Mouse (Mus musculus) thymus, adult 2 months (tissue): Measurements from ENCODE around the gene Col9a3. TPM values are rescaled to one million over a fixed set of nuclear protein-coding genes. Genes with fewer than 3 reads are reported as not detected.
A peak's percentile ranks its signal among the peaks of the same experiment; 100 is the strongest.

Experiments
- DNase-seq: peaks from one replicate; pipeline ENCODE4 v3.0.0; 2021
- H3K27ac ChIP-seq: fragments of 200-500 bp; 2 replicates; pipeline ENCODE4 v1.5.1; 2012; ENCODE audit warnings: low read length, control low read depth; ENCODE audit not compliant: control insufficient read depth, insufficient read depth
- H3K27me3 ChIP-seq: fragments of 200-500 bp; 2 replicates; pipeline ENCODE4 v1.6.1; 2012; ENCODE audit warnings: mild to moderate bottlenecking, low read length, moderate library complexity, mixed read lengths; ENCODE audit not compliant: control insufficient read depth, insufficient read depth
- H3K36me3 ChIP-seq: fragments of 200-500 bp; 2 replicates; pipeline ENCODE4 v1.6.1; 2012; ENCODE audit warnings: mild to moderate bottlenecking, low read length, moderate library complexity; ENCODE audit not compliant: control insufficient read depth, insufficient read depth
- H3K4me1 ChIP-seq: fragments of 200-500 bp; replicated peaks from 2 replicates; pipeline ENCODE4 v1.6.1; 2012; ENCODE audit warnings: low read length; ENCODE audit not compliant: control insufficient read depth, insufficient read depth
- H3K4me3 ChIP-seq: fragments of 200-500 bp; 2 replicates; pipeline ENCODE4 v1.5.1; 2012; ENCODE audit warnings: mild to moderate bottlenecking, low read length, control low read depth, moderate library complexity; ENCODE audit not compliant: control insufficient read depth, insufficient read depth
- CTCF ChIP-seq: fragments of 200-500 bp; IDR thresholded peaks from 2 replicates; pipeline ENCODE4 v1.5.1; 2012; ENCODE audit warnings: mild to moderate bottlenecking, control low read depth, low read length, moderate library complexity, borderline replicate concordance; ENCODE audit not compliant: control insufficient read depth, poor library complexity, insufficient read depth; ENCODE audit errors: extremely low read depth
- POLR2A ChIP-seq: fragments of 200-500 bp; IDR thresholded peaks from 2 replicates; pipeline ENCODE4 v1.6.1; 2012; ENCODE audit warnings: mild to moderate bottlenecking, low read length, control low read depth, moderate library complexity; ENCODE audit not compliant: control insufficient read depth, poor library complexity, insufficient read depth; ENCODE audit errors: extremely low read depth
- WGBS: fragments of 180-500 bp; shearing (Covaris S2); methylation state at CpG from one replicate; pipeline ENCODE4 v1.1.7; 2018; 5-methylcytosine and 5-hydroxymethylcytosine counted together
- polyA plus RNA-seq: library from polyadenylated mRNA; depleted of rRNA; stranded (reverse); fragments of >200 nt; gene quantifications from 2 replicates; pipeline ENCODE4 v1.2.3, GENCODE M21; 2012; rRNA removed

Col9a3 gene
- 4.4 and 4.8 TPM in 2 replicates for polyA plus RNA-seq

- Histone ChIP-seq H3K36me3 (peaks cover 30% of the 10 kb centered on the region), H3K4me3 (no peak within 1 kb of the TSS), H3K4me1 (no peaks in the 10 kb centered on the region), H3K27me3 (no peaks in the 10 kb centered on the region), H3K27ac (no peak within 1 kb of the TSS)
- WGBS, result 74% methylated on average over 4 of the region's 4 CpGs
- no peak for TF ChIP-seq CTCF
- no peak for DNase-seq
Measured at GRCm38 (mm10) chr2:180597490-180597889, at the start of gene Col9a3. TSS of gene Col9a3 (plus strand) at chr2:180597790.

GRCm38 (mm10) chr2:180552340-180552739, 45.2 kb upstream of the Col9a3 start:
- 97% methylated on average over 3 of the region's 3 CpGs for WGBS
- Histone ChIP-seq H3K27ac (no peak overlapping the region), H3K27me3 (no peaks in the 10 kb centered on the region), H3K4me3 (no peak overlapping the region), H3K4me1 (peaks cover 4% of the 10 kb centered on the region; the same call in 1 of the 2 replicates), H3K36me3 (no peaks in the 10 kb centered on the region)
- TF ChIP-seq POLR2A (no peak), CTCF (no peak)
- no peak for DNase-seq

GRCm38 (mm10) chr2:180555219-180555618, 42.4 kb upstream of the Col9a3 start:
- no peaks in the 10 kb centered on the region for H3K36me3 ChIP-seq
- H3K4me3 ChIP-seq, result no peak overlapping the region
- DNase-seq, result no peak
- WGBS, result 66% methylated on average over 3 of the region's 3 CpGs
- no peak overlapping the region for H3K27ac ChIP-seq
- TF ChIP-seq POLR2A (no peak), CTCF (no peak)
- H3K4me1 ChIP-seq, result peaks cover 4% of the 10 kb centered on the region; the same call in 1 of the 2 replicates
- H3K27me3 ChIP-seq, result no peaks in the 10 kb centered on the region

DNA sequence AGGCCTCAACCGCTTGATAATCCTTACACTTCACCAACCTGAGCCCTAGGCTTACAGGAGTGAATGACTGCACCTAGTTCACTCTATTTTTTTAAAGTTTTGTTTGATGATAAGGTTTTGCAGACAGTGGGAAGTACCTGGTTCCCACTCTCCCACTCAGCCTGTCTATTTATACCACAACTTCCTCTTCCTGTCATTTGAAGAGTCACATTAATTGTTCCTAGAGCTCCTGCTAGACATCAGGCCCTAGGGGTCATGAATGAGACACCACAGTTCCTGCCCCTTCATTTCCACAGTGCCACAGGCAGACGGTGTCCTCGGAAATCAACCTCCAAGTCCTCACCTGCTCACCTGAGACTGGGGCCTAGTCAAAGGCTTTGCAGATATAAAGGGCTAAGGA, 41.1 kb upstream of the Col9a3 start:
- no peak for DNase-seq
- WGBS, result 15% methylated on average over 3 of the region's 3 CpGs
- Histone ChIP-seq H3K27me3 (no peaks in the 10 kb centered on the region), H3K4me1 (peaks cover 4% of the 10 kb centered on the region; the same call in 1 of the 2 replicates), H3K27ac (no peak overlapping the region), H3K4me3 (no peak overlapping the region), H3K36me3 (no peaks in the 10 kb centered on the region)
- TF ChIP-seq POLR2A, result no peak
- TF ChIP-seq CTCF, result no peak

DNA sequence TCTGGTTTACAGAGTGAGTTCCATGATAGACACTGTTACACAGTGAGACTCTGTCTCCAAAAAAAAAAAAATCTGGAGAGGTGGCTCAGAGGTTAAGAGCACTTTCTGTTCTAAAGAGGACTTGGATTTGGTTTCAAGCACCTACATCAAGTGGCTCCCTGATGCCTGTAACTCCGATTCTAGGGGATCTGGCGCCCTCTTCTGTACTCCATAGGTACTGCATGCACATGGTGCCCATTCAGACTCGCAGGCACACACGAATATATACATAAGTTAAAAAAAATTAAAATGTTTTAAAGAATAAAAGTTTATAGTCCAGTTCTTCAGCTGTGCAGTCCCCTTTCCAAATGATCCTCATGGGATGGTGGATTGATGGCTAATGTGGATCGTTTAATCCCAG, 37.3 kb upstream of the Col9a3 start:
- Histone ChIP-seq H3K4me1 (peaks cover 4% of the 10 kb centered on the region; the same call in 1 of the 2 replicates), H3K36me3 (no peaks in the 10 kb centered on the region), H3K27ac (no peak overlapping the region), H3K4me3 (no peak overlapping the region), H3K27me3 (no peaks in the 10 kb centered on the region)
- TF ChIP-seq CTCF (no peak), POLR2A (no peak)
- peak; percentile 29 for DNase-seq
- 70% methylated on average over 5 of the region's 5 CpGs for WGBS

DNA sequence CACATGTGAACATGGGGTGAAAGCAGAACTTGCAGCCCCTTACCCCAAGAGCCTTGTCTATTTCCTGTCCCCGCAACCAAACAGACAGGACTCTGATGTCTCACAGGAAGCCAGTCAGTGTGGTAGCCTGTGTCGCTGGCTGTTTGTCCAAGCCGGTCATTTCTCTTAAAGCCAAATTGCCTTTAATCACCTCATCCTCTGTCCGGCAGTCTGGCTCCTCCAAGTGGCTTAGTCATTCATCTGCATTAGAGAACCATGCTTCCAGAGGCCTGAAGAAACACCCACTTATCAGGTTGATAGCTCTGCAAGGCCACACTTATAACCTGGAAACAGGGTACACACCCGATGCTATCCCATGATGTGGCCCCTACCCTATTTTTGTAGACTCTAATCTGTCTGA, 35.4 kb upstream of the Col9a3 start:
- Histone ChIP-seq H3K4me3 (no peak overlapping the region), H3K4me1 (no peaks in the 10 kb centered on the region), H3K27me3 (no peaks in the 10 kb centered on the region), H3K27ac (no peak overlapping the region), H3K36me3 (no peaks in the 10 kb centered on the region)
- no peak for DNase-seq
- WGBS, result 74% methylated on average over 5 of the region's 5 CpGs
- TF ChIP-seq POLR2A (no peak), CTCF (no peak)

DNA sequence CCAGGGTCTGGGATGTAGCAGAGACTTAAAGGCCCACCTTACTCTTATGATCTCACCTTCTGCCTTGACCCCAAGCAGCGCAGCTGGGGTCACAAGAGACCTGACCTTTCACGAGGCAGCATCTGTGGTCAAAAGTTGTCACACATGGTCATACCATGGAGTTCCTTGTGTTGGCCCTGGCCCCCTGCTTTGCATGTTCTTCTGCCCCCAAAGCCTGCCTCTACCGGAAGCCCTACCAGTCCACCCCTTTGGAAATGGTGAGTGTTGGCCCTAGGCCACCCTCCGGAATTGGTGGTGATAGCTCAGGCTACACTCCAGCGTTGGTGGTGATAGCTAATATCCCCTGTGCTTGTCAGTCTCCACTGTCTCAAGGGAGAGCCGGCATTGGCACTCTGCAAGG, 34.3 kb upstream of the Col9a3 start:
- Histone ChIP-seq H3K27ac (no peak overlapping the region), H3K4me3 (no peak overlapping the region), H3K27me3 (no peaks in the 10 kb centered on the region), H3K4me1 (no peaks in the 10 kb centered on the region), H3K36me3 (no peaks in the 10 kb centered on the region)
- TF ChIP-seq CTCF (no peak), POLR2A (no peak)
- DNase-seq, result no peak
- 78% methylated on average over 6 of the region's 6 CpGs for WGBS
